Mouse (Mus musculus): ENCODE results near the gene Tmem210.

GRCm38 (mm10) chr2:25297093-25297492 is 9.1 kb downstream of the Tmem210 start:
- no peak for TF ChIP-seq POLR2A (IDR thresholded peaks at IDR 0.05; ENCODE audit: extremely low read depth, insufficient read depth, low read length)
- no peak for TF ChIP-seq CTCF (IDR thresholded peaks at IDR 0.05; ENCODE audit: low read depth, low read length)

Data from liver, adult 2 months (tissue).